Mouse (Mus musculus): Measurements from ENCODE around the gene Ly86.
A peak's percentile ranks its signal among the peaks of the same experiment; 100 is the strongest.

GRCm38 (mm10) chr13:37344909-37345772, at the start of gene Ly86:
- no peak for TF ChIP-seq CTCF (conservative IDR thresholded peaks at IDR 0.05; ENCODE audit: low read length)
- TF ChIP-seq POU5F1 (IDR thresholded peaks at IDR 0.05; ENCODE audit: borderline replicate concordance, low read length), result peak; percentile 82; the same call in 1 of the 2 replicates
- TF ChIP-seq NANOG (IDR thresholded peaks at IDR 0.05; ENCODE audit: borderline replicate concordance, low read length), result no peak
